Mouse (Mus musculus): ENCODE data around the gene Dop1a. TPM values are rescaled to one million over a fixed set of nuclear protein-coding genes. Genes with fewer than 3 reads are reported as not detected.
A peak's percentile ranks its signal among the peaks of the same experiment; 100 is the strongest.

Dop1a gene
- 10 to 100 TPM; 54.2 to 55.6 TPM for total RNA-seq (2021)
- long read RNA-seq, full-length matches to known transcripts, result 1 of 19 reads
- long read RNA-seq, partial matches to known transcripts, result 2 of 19 reads
- long read RNA-seq, other reads (novel, unspliced or antisense), result 16 of 19 reads

DNA sequence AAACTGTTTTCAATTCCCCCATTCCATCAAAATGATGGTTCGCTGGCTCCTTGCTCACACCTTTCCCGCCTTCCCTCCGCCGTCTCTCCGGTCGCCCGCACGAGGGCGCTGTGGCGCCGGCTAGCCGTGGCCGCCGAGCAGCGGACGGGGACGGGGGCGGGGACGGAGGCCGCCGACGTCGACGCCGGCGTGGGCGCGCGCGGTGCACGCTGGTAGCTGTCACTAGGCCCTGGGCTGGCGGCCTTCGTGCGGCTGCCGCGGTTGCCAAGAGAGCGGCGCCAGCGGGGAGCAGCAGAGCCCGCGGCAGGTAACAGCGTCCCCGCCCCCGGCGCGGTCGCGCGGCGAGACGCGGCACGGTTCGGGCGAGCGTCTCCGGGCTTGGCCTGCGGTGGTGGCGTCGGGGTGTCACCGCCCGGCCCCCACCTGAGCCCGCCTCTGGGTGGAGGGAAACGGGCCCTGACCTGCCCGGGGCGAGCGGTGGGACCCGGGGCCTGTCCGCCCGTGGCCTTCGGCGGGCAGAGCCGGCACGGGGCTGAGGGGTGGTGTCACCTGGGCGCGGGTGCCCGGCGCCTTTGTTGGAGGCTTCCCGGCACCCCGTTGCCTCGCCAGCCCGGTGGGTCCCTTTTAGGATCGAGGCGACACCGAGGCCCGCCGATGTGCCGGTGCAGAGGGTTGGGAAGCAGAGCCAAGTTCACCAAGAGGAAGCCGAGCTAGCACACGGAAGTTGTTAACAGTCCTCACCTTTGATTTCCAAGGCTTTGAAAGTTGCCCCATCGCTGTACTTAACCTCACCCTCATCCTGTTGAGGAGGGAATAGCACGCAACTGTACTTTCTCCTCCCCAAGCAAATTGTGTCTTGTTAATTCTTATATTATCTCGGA, at the start of gene Dop1a:
Gene Dop1a (plus strand): TSS at position 165 of the 881 bp plus-strand sequence.
- DNase-seq (ENCODE audit: low spot score in 2 of 2), result peak; percentile 80 to 91

DNA sequence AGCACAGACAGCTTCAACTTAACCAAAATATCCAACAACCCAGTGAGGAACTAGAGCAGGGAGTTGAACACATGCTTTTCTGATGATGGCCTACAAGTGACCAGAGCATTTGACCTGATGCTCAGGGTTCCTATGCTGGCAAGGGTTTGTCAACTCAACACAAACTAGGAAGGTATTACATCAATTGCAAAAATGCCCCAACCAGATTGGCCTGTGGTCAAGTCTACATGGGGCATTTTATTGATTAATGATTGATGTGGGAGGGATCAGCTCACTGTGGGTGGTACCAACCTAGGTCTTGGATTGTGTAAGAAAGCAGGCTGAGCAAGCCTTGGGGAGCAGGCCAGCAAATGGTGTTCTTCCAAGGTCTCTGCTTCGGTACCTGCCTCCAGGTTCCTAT, 49.0 kb upstream of the Dop1a start:
- DNase-seq (ENCODE audit: low spot score in 2 of 2), result no peak

DNA sequence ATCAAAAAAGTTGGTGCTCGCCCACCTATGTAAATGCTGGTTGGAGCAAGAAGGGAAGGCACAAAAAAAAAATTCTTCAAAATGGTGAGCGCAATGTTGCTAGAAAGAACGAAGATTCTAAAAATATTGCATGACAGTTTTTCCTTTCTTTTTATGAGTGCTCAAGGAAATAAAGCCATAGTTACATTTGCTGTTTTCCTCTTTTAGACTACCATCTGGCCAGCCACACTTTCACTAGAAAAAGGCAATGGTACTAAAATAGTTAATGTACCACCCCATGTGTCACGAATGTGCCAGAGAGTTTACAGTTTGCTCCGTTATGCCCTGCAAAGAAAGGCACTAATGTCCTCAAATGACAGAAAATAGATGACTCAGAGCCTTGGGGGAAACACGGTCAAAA, 47.6 kb upstream of the Dop1a start:
- peak in 1 of 2 experiments; percentile 24 for DNase-seq (ENCODE audit: low spot score in 2 of 2)

DNA sequence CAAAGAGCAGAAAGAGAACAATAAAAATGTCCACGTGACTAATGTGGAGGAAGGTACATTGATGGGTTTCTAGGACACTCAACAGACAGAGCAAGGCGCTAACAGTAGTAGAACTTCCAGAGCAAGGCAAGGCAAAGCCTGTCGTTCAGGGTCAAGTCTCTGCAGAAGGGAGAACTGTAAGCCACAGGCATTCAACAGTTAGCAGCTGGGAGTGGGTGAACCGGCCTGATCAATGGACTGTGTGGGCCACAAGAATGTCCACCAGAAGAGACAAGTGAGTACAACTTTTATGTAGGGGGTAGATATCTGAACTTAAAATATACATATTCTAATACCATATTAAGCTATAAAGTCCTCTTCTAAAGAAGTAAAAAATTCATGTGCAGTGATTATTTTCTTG, 43.6 kb upstream of the Dop1a start:
- no peak for DNase-seq (ENCODE audit: low spot score in 2 of 2)

DNA sequence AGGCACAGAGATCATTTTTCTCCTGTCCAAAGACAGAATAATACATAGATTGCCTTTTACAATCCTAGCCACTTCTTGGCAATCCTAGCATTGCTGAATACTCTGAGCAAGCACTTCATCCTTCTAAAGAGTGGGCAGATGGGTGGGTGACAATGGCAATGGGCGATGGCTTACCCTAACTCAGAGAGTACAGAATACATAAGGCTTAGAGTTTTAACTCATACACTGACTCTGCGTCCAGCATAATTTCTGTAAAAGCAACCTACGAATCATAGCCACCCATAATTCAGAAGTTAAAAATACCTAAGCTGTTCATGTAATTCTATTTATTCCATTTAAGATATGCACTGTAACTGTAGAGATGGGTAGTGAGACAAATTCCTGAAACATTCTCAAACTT, 31.4 kb upstream of the Dop1a start:
- DNase-seq (ENCODE audit: low spot score in 2 of 2), result no peak

DNA sequence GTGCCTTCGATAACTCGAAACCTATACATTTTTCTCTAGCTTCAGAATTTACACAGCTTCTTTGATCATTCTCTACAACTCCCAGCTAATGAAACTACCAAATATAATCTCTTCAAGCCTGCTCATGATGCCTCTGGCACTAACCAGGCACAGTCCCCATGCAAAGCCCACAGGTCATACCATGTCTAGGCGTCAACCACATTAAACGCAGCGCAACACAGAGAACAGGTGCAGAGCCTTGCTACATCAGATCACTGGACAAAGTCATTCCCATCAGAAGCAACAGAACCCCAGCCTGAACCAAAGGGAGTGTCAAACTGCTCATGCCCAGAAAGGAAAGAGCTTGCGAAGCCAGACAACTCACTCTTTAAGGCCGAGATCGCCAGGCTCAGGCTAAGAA, 30.3 kb upstream of the Dop1a start:
- no peak for DNase-seq (ENCODE audit: low spot score in 2 of 2)

DNA sequence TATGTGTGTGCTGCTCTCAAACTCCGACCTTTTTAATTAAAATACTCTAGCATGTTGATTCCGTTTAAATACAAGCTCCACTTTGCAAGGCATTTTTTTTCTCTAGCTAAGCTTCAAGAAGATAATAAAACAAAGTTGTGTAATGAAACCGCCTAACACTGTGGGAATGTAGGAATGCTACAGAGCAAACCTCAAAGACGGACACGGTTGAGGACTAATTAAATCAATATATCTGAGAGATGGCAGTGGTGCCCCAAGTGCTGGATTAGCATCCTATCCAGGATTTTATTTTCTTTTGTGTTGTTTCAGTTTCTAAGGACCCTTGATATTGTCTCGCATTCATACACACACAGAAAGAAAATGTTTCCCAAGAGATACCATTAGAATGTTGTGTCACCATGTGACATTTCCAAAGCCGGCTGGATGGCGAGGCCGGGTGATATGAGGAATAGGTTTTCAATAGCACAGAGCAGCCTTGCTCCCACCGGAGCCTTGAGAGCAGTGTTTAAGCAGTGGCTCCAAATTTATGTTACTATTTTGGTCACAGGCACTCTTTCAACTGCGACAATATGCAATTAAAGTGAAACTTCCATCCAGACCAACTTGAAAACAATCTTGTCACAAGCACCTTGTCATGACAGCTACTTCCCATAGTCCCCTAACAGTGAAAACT, 28.5 kb upstream of the Dop1a start:
- no peak for DNase-seq (ENCODE audit: low spot score in 2 of 2)

DNA sequence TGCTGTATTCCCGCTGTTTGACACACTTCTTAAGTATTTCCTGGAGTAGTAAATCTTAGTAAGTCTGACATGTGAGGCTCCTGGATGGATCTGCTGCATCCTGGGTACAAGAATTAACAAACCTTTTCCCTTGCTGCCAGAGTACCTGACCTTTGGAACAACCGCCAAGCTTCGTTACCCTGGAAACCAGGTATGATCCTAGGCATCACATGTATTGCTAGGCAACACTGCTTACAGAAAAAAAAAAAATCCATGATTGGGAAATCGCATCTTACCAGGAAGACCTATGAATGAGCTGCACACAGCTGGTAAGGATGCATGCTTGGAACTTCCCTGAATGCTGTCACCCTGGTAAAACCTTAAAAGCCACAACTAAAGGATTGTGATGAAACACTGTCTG, 24.7 kb upstream of the Dop1a start:
- no peak for DNase-seq (ENCODE audit: low spot score in 2 of 2)

DNA sequence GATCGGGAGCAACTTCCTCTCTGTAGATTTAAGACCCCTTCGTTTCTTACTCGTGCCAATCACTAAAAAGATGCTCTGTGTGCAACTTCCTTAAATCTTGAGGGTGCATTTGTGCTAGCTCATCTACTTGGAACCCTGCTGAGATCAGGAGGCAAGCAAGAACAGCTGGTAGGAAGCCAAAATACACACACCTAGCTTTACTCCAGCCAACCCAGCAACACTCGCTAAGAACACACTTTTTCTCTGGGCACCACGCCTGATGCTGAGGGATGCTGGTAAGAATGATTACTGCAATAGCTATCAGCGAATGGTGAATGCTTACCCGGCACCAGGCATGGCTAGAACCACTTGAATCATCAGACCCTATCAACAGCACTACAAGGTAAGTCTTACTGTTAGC, 20.1 kb upstream of the Dop1a start:
- no peak for DNase-seq (ENCODE audit: low spot score in 2 of 2)

DNA sequence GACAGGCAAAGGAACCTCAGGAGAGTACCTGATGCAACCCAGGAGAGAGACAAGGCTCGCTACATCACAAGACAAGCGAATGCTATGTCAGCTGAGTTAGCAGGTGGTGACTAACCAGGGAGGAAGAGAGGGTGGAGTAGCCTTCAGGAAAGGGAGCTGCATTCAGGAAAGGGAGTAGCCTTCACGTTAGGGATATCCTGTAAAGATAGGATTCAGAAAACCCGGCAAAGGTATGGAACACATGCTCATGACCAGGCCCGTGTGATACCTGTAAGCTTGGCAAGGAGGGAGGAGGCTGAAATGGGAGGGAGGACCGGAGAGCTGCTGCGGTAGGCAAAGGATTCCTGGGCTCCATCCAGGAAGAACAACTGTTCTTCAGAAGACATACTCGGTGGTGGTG, 19.5 kb upstream of the Dop1a start:
- DNase-seq (ENCODE audit: low spot score in 2 of 2), result no peak

DNA sequence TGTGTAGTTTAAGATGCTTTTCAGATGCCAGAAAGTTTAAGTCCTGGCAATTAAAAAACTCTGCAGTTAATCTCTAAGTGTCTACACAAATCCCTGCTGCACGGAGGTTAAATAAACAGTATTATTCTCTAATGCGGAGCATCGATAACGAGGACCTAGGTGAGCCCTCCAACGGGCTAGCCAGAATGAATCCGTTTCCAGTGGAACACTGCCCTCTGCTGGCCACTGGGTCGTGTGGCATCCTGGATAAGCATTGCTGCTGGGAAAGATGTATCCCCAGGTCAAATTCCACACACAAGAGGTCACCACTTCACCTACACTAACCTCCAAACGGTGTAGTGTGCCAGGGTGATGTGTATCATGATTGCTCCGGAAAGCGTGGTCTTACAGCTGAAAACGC, 17.4 kb upstream of the Dop1a start:
- DNase-seq (ENCODE audit: low spot score in 2 of 2), result peak; percentile 62 to 87

DNA sequence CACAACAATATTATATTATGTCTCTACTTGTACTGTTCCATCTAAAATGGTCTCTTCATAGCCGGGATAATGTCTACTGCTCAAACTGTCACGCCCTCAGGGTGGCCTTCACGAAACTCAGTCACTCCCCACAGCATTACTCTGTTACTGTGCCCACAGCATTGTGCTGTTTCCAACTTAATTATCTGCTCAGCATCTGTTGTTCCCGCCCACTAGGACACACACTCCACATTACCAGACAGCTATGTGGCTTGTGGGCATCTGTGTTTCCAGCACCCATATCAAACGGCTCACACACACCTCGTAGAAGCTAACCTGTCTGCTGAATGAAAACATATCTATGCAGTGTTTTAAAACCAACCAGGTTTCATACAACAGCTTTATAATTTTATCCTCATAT, 15.9 kb upstream of the Dop1a start:
- DNase-seq (ENCODE audit: low spot score in 2 of 2), result peak in 1 of 2 experiments; percentile 63

DNA sequence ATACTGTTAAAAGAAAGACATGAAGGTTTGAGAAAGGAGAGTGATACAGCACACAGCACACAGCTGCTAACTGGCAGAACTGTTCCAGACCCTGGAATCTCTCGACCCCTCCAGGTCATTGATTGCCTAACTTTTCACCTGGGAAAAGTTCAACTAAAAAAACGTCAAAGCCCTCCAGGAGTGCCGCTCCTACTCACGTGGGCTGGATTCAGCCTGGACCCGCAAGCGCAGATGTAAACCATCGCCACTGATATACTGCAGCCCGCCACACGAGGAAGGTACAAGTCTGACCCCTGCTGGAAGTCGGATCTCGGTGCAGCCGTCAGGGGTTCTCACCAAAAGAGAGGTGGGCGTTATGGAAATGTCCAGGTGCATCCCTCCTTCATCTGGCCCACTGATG, 15.3 kb upstream of the Dop1a start:
- DNase-seq (ENCODE audit: low spot score in 2 of 2), result peak; percentile 39 to 66

DNA sequence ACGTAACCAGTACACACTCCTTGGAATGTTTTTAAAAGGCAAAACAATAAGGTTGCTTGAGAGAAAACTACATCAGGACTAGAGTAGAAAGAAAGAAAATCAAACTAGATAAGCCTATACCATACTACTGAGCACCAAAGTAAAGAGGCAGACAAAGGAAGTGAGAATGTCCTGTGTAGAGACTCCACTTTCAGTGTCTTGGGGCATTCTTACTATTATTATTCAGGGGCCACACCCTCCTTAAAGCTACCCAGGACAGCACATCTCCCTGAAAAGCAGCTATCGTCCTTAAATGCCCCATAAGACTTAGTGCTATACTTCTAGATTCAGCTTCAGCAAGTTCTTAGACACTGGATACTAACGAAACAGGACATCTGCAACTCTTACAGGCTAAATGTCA, 13.3 kb upstream of the Dop1a start:
- no peak for DNase-seq (ENCODE audit: low spot score in 2 of 2)

DNA sequence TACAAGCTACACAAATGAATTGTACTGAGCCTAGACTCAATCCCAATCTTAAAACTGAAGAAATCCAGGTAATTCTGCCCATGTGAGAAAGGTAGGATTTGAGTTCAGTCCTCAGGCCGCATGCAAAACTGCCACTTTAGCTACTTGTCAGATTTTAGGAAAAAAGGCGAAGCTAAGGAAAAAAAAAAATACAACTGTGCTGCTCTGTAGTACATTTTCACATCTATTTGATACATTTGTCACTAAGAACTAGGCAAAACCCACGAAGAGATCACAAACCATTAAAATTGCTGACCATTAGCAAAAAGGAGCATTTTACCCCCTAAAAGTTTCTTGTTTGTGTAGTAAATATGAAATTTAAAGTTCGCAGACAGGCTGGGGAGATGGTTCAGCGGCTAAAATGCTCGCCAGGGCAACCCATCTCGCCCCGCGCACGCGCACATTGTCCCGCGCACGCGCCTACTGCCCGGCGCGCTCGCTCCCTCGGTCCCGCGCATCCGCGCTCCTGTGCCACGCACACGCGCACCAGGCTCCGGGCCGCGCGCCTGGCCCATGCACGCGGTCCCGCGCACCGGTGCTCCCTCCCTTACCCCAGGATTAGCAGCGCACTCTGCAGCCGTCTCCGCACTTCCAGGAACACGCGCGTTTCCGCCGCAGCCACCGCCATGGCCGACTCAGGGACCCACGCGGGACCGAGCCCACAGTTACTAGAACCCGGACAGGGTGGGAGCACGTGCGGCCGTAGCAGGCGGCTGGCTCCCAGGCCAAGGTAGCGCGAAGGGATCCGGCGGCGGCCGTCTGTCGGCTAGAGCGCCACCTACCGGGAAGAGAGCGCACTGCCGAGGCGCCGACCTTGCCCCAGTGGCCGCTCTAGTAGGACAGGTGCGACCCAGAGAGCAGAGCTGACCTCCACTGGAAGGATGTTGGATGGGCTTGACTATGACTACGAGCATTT, 2.5 kb upstream of the Dop1a start, which contains the start of gene Ube2cbp:
Gene Ube2cbp (minus strand): TSS at position 800 of the 955 bp plus-strand sequence.
- peak; percentile 86 to 93 for DNase-seq (ENCODE audit: low spot score in 2 of 2)

DNA sequence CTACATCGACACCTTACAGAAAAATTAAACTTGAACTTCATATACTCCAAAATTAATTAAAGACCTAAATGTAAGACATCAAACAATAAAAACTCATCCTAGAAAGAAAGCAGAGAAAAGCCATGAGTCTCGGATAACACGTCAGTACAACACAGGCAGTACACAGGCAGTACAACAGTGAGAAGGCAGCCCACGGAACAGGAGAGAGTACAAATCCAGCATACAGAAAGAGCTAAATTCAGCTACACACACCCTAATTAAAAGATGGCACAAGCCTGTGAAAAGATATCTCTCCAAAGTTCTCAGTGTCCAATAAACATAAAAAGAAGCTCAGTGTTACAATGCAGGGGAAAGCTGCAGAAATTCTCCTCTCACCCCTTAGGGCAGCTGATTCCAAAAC, 9.0 kb downstream of the Dop1a start:
- no peak for DNase-seq (ENCODE audit: low spot score in 2 of 2)

DNA sequence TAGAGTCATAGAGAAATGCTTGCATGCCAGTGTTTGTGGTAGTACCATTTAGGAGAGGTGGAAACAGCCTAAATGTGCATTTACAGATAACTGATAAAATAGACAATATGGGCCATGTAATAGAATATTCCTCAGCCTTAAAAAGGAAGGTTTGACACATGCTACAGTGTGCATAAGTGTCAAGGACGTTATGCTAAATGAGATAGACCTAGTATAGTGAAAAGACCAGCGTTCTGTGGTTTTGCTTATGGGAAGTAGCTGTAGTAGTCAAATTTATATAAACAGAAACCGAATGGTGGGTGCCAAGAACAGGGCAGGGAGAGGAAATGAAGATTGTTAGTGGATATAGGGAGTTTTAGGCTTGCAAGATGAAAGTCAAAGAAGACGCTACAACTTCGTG, 9.8 kb downstream of the Dop1a start:
- DNase-seq (ENCODE audit: low spot score in 2 of 2), result no peak

DNA sequence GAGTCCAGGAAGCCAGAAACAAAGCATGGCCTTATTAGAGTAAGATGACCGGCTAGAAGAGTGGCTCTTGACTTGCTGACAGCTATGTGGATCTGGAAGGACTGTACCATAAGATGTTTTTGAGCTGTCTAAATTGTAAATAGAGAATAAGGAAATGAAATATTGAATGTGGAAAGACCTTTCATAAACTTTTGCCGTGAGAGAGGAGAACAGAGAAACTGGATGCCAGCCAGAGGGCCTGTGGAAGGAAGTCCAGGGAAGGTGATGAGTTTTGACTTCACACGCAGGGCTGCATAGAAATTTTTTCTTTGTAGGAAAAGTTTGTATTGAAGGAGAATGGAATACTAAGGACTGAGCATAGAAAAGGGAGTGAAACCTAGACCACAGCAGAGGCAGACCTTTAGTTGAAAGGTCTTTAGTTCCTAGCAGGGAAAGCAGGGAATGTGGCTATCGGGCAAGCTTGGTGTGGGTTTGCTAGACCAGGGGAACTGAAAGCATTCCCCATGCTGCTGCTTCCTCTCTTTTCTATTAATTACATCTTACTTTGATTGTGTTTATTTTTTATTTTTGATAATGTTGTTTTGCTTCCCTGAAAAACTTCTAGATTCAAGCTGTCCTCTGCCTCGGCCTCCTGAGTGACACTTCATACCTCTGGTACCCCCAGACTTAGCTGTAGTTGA, 11.6 kb downstream of the Dop1a start:
- no peak for DNase-seq (ENCODE audit: low spot score in 2 of 2)

DNA sequence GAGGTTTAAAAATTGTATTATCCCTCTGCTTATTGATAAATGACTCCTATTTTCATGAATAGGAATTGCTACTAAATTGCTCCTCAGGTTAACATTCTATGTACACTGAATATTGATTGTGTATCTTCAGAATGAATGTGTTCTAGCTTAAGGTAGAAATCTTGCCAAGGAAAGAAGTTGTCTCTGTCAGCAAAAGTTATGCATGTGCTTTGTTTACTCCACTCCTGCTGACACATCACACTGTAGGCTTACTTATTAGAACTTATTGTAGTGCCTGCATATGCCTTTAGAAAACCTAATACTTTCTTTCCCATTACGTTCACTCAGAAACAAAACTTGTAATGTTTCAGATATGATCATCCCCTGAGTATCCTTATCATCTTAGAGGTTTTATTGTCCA, 15.3 kb downstream of the Dop1a start:
- no peak for DNase-seq (ENCODE audit: low spot score in 2 of 2)

DNA sequence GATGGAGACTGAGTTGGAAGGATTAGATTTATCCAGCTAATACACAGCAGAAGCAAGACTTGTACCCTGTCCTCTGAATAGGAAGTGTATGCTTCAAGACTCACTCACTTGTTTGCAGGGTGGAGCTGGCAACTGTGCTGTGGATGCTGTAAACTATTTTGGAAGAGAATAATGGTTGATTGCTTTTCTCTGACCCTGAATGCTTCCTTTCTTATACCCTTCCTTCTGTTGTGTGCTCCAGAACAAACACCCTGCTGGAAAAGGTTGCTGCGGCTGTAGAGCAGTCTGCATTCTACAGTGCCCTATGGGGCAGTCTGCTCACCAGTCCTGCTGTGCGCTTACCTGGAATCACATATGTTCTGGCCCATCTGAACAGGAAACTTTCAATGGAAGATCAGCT, 24.8 kb downstream of the Dop1a start:
- no peak for DNase-seq (ENCODE audit: low spot score in 2 of 2)

DNA sequence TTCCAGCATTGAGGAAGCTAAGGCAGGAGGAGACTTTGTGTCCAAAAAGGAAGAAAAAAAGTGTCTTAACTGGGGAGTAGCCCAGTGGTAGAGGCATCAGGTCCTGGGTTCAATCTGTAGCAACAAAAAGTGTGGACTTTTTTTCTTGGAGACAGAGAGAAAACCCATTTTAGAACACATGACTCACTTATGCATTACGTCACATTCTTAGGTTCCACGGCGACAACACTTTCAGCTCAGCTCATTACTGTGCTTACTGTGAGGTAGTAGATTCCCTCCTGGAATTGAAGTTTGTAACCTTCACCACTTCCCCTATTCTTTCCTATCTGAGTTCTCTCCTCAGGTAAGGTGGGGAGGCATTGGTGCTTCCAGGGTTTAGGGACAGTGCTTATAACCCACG, 29.3 kb downstream of the Dop1a start:
- no peak for DNase-seq (ENCODE audit: low spot score in 2 of 2)
